Mouse (Mus musculus): Measurements from ENCODE around the gene Evc. TPM values are rescaled to one million over a fixed set of nuclear protein-coding genes. Genes with fewer than 3 reads are reported as not detected.

Gene Evc
- 25.6 and 26.8 TPM in 2 replicates for polyA plus RNA-seq (2015; fragmentation: Nextera tagmentation; extraction: Ambion mirVana)

- ATAC-seq (ENCODE audit: low FRiP score, low TSS enrichment), result peak; percentile 69
- H3K9me3 ChIP-seq (ENCODE audit: low read length), result no peaks in the 10 kb centered on the region
- H3K4me1 ChIP-seq (ENCODE audit: insufficient read depth, low read length), result peaks cover 42% of the 10 kb centered on the region
- WGBS, result 0% methylated on average over 45 of the region's 48 CpGs
- H3K4me3 ChIP-seq (ENCODE audit: low read length), result peak within 1 kb of the TSS; percentile 69
- H3K4me2 ChIP-seq (replicated peaks; ENCODE audit: low read depth, low read length), result peak within 1 kb of the TSS; percentile 83
- peak within 1 kb of the TSS; percentile 80 for H3K9ac ChIP-seq (replicated peaks; ENCODE audit: low read length)
- H3K36me3 ChIP-seq (ENCODE audit: insufficient read depth, low read length), result no peaks in the 10 kb centered on the region
- H3K27me3 ChIP-seq (ENCODE audit: insufficient read depth, low read length), result no peaks in the 10 kb centered on the region
- H3K27ac ChIP-seq (ENCODE audit: low read length), result peak within 1 kb of the TSS; percentile 30; the same call in 1 of the 2 replicates
These were observed at the start of gene Evc for GRCm38 (mm10) chr5:37336485-37337105. Gene Evc, minus strand, starts transcription at chr5:37336894.

GRCm38 (mm10) chr5:37383570-37383969 lies 46.9 kb upstream of the Evc start:
- H3K9me3 ChIP-seq (ENCODE audit: low read length), result no peaks in the 10 kb centered on the region
- WGBS, result 87% methylated on average over 3 of the region's 3 CpGs
- no peak overlapping the region for H3K9ac ChIP-seq (replicated peaks; ENCODE audit: low read length)
- no peak overlapping the region for H3K27ac ChIP-seq (ENCODE audit: low read length)
- no peaks in the 10 kb centered on the region for H3K27me3 ChIP-seq (ENCODE audit: insufficient read depth, low read length)
- H3K4me2 ChIP-seq (replicated peaks; ENCODE audit: low read depth, low read length), result no peak overlapping the region
- no peak overlapping the region for H3K4me3 ChIP-seq (ENCODE audit: low read length)
- no peak for ATAC-seq (ENCODE audit: low FRiP score, low TSS enrichment)
- no peaks in the 10 kb centered on the region for H3K4me1 ChIP-seq (ENCODE audit: insufficient read depth, low read length)
- H3K36me3 ChIP-seq (ENCODE audit: insufficient read depth, low read length), result peaks cover 47% of the 10 kb centered on the region

GRCm38 (mm10) chr5:37380641-37381040 lies 43.9 kb upstream of the Evc start:
- H3K27ac ChIP-seq (ENCODE audit: low read length), result no peak overlapping the region
- ATAC-seq (ENCODE audit: low FRiP score, low TSS enrichment), result no peak
- H3K36me3 ChIP-seq (ENCODE audit: insufficient read depth, low read length), result peaks cover 38% of the 10 kb centered on the region
- H3K9ac ChIP-seq (replicated peaks; ENCODE audit: low read length), result no peak overlapping the region
- no peak overlapping the region for H3K4me2 ChIP-seq (replicated peaks; ENCODE audit: low read depth, low read length)
- no peak overlapping the region for H3K4me3 ChIP-seq (ENCODE audit: low read length)
- WGBS, result 81% methylated on average over 4 of the region's 4 CpGs
- H3K4me1 ChIP-seq (ENCODE audit: insufficient read depth, low read length), result no peaks in the 10 kb centered on the region
- H3K9me3 ChIP-seq (ENCODE audit: low read length), result no peaks in the 10 kb centered on the region
- H3K27me3 ChIP-seq (ENCODE audit: insufficient read depth, low read length), result no peaks in the 10 kb centered on the region

GRCm38 (mm10) chr5:37377376-37377775 lies 40.7 kb upstream of the Evc start:
- H3K4me3 ChIP-seq (ENCODE audit: low read length), result no peak overlapping the region
- H3K27me3 ChIP-seq (ENCODE audit: insufficient read depth, low read length), result no peaks in the 10 kb centered on the region
- no peaks in the 10 kb centered on the region for H3K4me1 ChIP-seq (ENCODE audit: insufficient read depth, low read length)
- H3K4me2 ChIP-seq (replicated peaks; ENCODE audit: low read depth, low read length), result no peak overlapping the region
- H3K36me3 ChIP-seq (ENCODE audit: insufficient read depth, low read length), result peaks cover 49% of the 10 kb centered on the region
- no peak overlapping the region for H3K9ac ChIP-seq (replicated peaks; ENCODE audit: low read length)
- no peak overlapping the region for H3K27ac ChIP-seq (ENCODE audit: low read length)
- H3K9me3 ChIP-seq (ENCODE audit: low read length), result no peaks in the 10 kb centered on the region
- no peak for ATAC-seq (ENCODE audit: low FRiP score, low TSS enrichment)
- WGBS, result 96% methylated on average over 7 of the region's 7 CpGs

- Histone ChIP-seq H3K27ac (ENCODE audit: low read length) (no peak overlapping the region), H3K4me3 (ENCODE audit: low read length) (no peak overlapping the region), H3K27me3 (ENCODE audit: insufficient read depth, low read length) (no peaks in the 10 kb centered on the region), H3K9me3 (ENCODE audit: low read length) (no peaks in the 10 kb centered on the region), H3K9ac (replicated peaks; ENCODE audit: low read length) (no peak overlapping the region), H3K4me2 (replicated peaks; ENCODE audit: low read depth, low read length) (no peak overlapping the region), H3K36me3 (ENCODE audit: insufficient read depth, low read length) (peaks cover 38% of the 10 kb centered on the region), H3K4me1 (ENCODE audit: insufficient read depth, low read length) (no peaks in the 10 kb centered on the region)
- ATAC-seq (ENCODE audit: low FRiP score, low TSS enrichment), result no peak
- WGBS, result 86% methylated on average over 8 of the region's 8 CpGs
These were observed 32.1 kb upstream of the Evc start for GRCm38 (mm10) chr5:37368796-37369195.

GRCm38 (mm10) chr5:37365751-37366150 lies 29.1 kb upstream of the Evc start:
- H3K27ac ChIP-seq (ENCODE audit: low read length), result no peak overlapping the region
- no peaks in the 10 kb centered on the region for H3K27me3 ChIP-seq (ENCODE audit: insufficient read depth, low read length)
- no peak overlapping the region for H3K4me2 ChIP-seq (replicated peaks; ENCODE audit: low read depth, low read length)
- H3K9me3 ChIP-seq (ENCODE audit: low read length), result no peaks in the 10 kb centered on the region
- H3K9ac ChIP-seq (replicated peaks; ENCODE audit: low read length), result no peak overlapping the region
- H3K4me3 ChIP-seq (ENCODE audit: low read length), result no peak overlapping the region
- peak; percentile 67; the same call in 1 of the 2 replicates for ATAC-seq (ENCODE audit: low FRiP score, low TSS enrichment)
- peaks cover 21% of the 10 kb centered on the region for H3K36me3 ChIP-seq (ENCODE audit: insufficient read depth, low read length)
- H3K4me1 ChIP-seq (ENCODE audit: insufficient read depth, low read length), result no peaks in the 10 kb centered on the region

- H3K27me3 ChIP-seq (ENCODE audit: insufficient read depth, low read length), result no peaks in the 10 kb centered on the region
- 79% methylated on average over 5 of the region's 5 CpGs for whole genome bisulfite sequencing
- no peak overlapping the region for H3K9ac ChIP-seq (replicated peaks; ENCODE audit: low read length)
- H3K27ac ChIP-seq (ENCODE audit: low read length), result no peak overlapping the region
- no peak for ATAC-seq (ENCODE audit: low FRiP score, low TSS enrichment)
- H3K4me2 ChIP-seq (replicated peaks; ENCODE audit: low read depth, low read length), result no peak overlapping the region
- H3K4me3 ChIP-seq (ENCODE audit: low read length), result no peak overlapping the region
- peaks cover 11% of the 10 kb centered on the region for H3K36me3 ChIP-seq (ENCODE audit: insufficient read depth, low read length)
- H3K9me3 ChIP-seq (ENCODE audit: low read length), result no peaks in the 10 kb centered on the region
- H3K4me1 ChIP-seq (ENCODE audit: insufficient read depth, low read length), result no peaks in the 10 kb centered on the region
These were observed 26.6 kb upstream of the Evc start for GRCm38 (mm10) chr5:37363284-37363683.

- 43% methylated on average over 4 of the region's 5 CpGs for WGBS
- Histone ChIP-seq H3K36me3 (ENCODE audit: insufficient read depth, low read length) (peaks cover 12% of the 10 kb centered on the region), H3K27me3 (ENCODE audit: insufficient read depth, low read length) (no peaks in the 10 kb centered on the region), H3K9ac (replicated peaks; ENCODE audit: low read length) (no peak overlapping the region), H3K9me3 (ENCODE audit: low read length) (no peaks in the 10 kb centered on the region), H3K4me3 (ENCODE audit: low read length) (no peak overlapping the region), H3K4me2 (replicated peaks; ENCODE audit: low read depth, low read length) (no peak overlapping the region), H3K4me1 (ENCODE audit: insufficient read depth, low read length) (no peaks in the 10 kb centered on the region), H3K27ac (ENCODE audit: low read length) (no peak overlapping the region)
- no peak for ATAC-seq (ENCODE audit: low FRiP score, low TSS enrichment)
These were observed 25.9 kb upstream of the Evc start for GRCm38 (mm10) chr5:37362618-37363017.

GRCm38 (mm10) chr5:37356027-37356426 lies 19.3 kb upstream of the Evc start:
- no peak overlapping the region for H3K27ac ChIP-seq (ENCODE audit: low read length)
- H3K9me3 ChIP-seq (ENCODE audit: low read length), result no peaks in the 10 kb centered on the region
- H3K36me3 ChIP-seq (ENCODE audit: insufficient read depth, low read length), result peaks cover 35% of the 10 kb centered on the region
- no peaks in the 10 kb centered on the region for H3K4me1 ChIP-seq (ENCODE audit: insufficient read depth, low read length)
- ATAC-seq (ENCODE audit: low FRiP score, low TSS enrichment), result no peak
- no peak overlapping the region for H3K9ac ChIP-seq (replicated peaks; ENCODE audit: low read length)
- no peak overlapping the region for H3K4me3 ChIP-seq (ENCODE audit: low read length)
- no peak overlapping the region for H3K4me2 ChIP-seq (replicated peaks; ENCODE audit: low read depth, low read length)
- no peaks in the 10 kb centered on the region for H3K27me3 ChIP-seq (ENCODE audit: insufficient read depth, low read length)
- WGBS, result 89% methylated on average over 8 of the region's 8 CpGs

- Histone ChIP-seq H3K27ac (ENCODE audit: low read length) (no peak overlapping the region), H3K27me3 (ENCODE audit: insufficient read depth, low read length) (no peaks in the 10 kb centered on the region), H3K9me3 (ENCODE audit: low read length) (no peaks in the 10 kb centered on the region), H3K4me1 (ENCODE audit: insufficient read depth, low read length) (no peaks in the 10 kb centered on the region), H3K4me2 (replicated peaks; ENCODE audit: low read depth, low read length) (no peak overlapping the region), H3K9ac (replicated peaks; ENCODE audit: low read length) (no peak overlapping the region), H3K4me3 (ENCODE audit: low read length) (no peak overlapping the region), H3K36me3 (ENCODE audit: insufficient read depth, low read length) (peaks cover 49% of the 10 kb centered on the region)
- ATAC-seq (ENCODE audit: low FRiP score, low TSS enrichment), result no peak
- 92% methylated on average over 4 of the region's 4 CpGs for WGBS
These were observed 17.7 kb upstream of the Evc start for GRCm38 (mm10) chr5:37354385-37354784.
